Mouse (Mus musculus): ENCODE data around the gene Slc1a5.

- 0 out of 2 replicates have a peak, but pooled peaks have one; percentile 11 for TF ChIP-seq CTCF (conservative IDR thresholded peaks at IDR 0.05; ENCODE audit: low read length)
- no peak for TF ChIP-seq POU5F1 (IDR thresholded peaks at IDR 0.05; ENCODE audit: borderline replicate concordance, low read length)
- no peak for TF ChIP-seq NANOG (IDR thresholded peaks at IDR 0.05; ENCODE audit: borderline replicate concordance, low read length)
These were observed 44.6 kb downstream of the Slc1a5 start for GRCm38 (mm10) chr7:16825785-16826184.
